ENCODE assay signal across 18 mouse cellular contexts in genomic region chr10:69160877-69161276, GRCm38 (mm10). TPM values are rescaled to one million over a fixed set of nuclear protein-coding genes. Genes with fewer than 3 reads are reported as not detected.
DNase-seq lines count a peak whose midpoint lies in the region; ATAC-seq and TF ChIP-seq lines count a peak whose summit lies in the region.
"Had no signal": no experiment of that assay in that cellular context is flagged by ENCODE, and none has a peak within 500 bp of the region (broad histone marks: within the 10 kb centered on the region; RNA-seq: fewer than 3 reads in every experiment).

No protein-coding gene starts in this region.

- no peak overlapping the region for H3K4me2 ChIP-seq in liver, embryonic 16.5 days (ENCODE audit: low read depth, low read length)
- no peak overlapping the region for H3K4me2 ChIP-seq in kidney, postnatal 0 days (ENCODE audit: low read length)
- no peak overlapping the region for H3K4me2 ChIP-seq in forebrain, embryonic 11.5 days (ENCODE audit: low read depth, low read length, severe bottlenecking)
- H3K4me2 ChIP-seq in hindbrain, embryonic 13.5 days = no peak overlapping the region
- H3K4me2 ChIP-seq: embryonic facial prominence, embryonic 13.5 days; midbrain, embryonic 15.5 days had no signal

- intact Hi-C loops in heart, postnatal 25 days (cut with DNase I) = no loop called here

- no peak for TF ChIP-seq CTCF in kidney, postnatal 0 days (IDR thresholded peaks at IDR 0.05; ENCODE audit: low read depth)

- no peak overlapping the region for H3K9ac ChIP-seq in liver, embryonic 16.5 days (ENCODE audit: low read depth, low read length)
- no peak overlapping the region for H3K9ac ChIP-seq in kidney, postnatal 0 days (ENCODE audit: low read depth, low read length)
- no peak overlapping the region for H3K9ac ChIP-seq in forebrain, embryonic 11.5 days (ENCODE audit: low read length)
- no peak overlapping the region for H3K9ac ChIP-seq in hindbrain, embryonic 13.5 days
- H3K9ac ChIP-seq: embryonic facial prominence, embryonic 13.5 days; forebrain, postnatal 0 days; liver, embryonic 14.5 days; midbrain, embryonic 15.5 days had no signal

- peak; percentile 80; the same call in 1 of the 2 replicates for ATAC-seq in liver, embryonic 16.5 days (ENCODE audit: low read depth)
- peak; percentile 96 for ATAC-seq in kidney, postnatal 0 days (replicated peaks; ENCODE audit: low FRiP score, low read depth)
- no peak for ATAC-seq in forebrain, embryonic 11.5 days (replicated peaks; ENCODE audit: low FRiP score)
- ATAC-seq in hindbrain, embryonic 13.5 days (ENCODE audit: low FRiP score) = no peak
- ATAC-seq: forebrain, postnatal 0 days; midbrain, embryonic 15.5 days had no signal

- WGBS in liver, embryonic 16.5 days (ENCODE audit: insufficient replicate concordance) = 43% methylated on average over 2 of the region's 2 CpGs
- 62% methylated on average over 2 of the region's 2 CpGs for WGBS in kidney, postnatal 0 days
- WGBS in forebrain, embryonic 11.5 days = 90% methylated on average over 2 of the region's 2 CpGs
- 94% methylated on average over 2 of the region's 2 CpGs for WGBS in hindbrain, embryonic 13.5 days

- no peak overlapping the region for H3K4me3 ChIP-seq in liver, embryonic 16.5 days (ENCODE audit: low read depth, low read length)
- H3K4me3 ChIP-seq in kidney, postnatal 0 days (replicated peaks; ENCODE audit: low read depth, low read length) = no peak overlapping the region
- no peak overlapping the region for H3K4me3 ChIP-seq in forebrain, embryonic 11.5 days (ENCODE audit: low read depth, low read length)
- H3K4me3 ChIP-seq in hindbrain, embryonic 13.5 days = no peak overlapping the region
- H3K4me3 ChIP-seq: embryonic facial prominence, embryonic 13.5 days; gastrocnemius, adult 2 months; hindbrain, embryonic 10.5 days; megakaryocyte, embryonic 14.5 days; midbrain, embryonic 15.5 days had no signal

- no peak for DNase-seq in liver
- DNase-seq in kidney, postnatal 0 days (ENCODE audit: low spot score) = peak; percentile 29
- DNase-seq in thymus, postnatal 0 days (ENCODE audit: low spot score) = peak; percentile 74
- DNase-seq in heart, postnatal 25 days (ENCODE audit: low spot score) = no peak
- DNase-seq in forebrain, embryonic 11.5 days (ENCODE audit: low spot score) = no peak
- DNase-seq: cerebellum, adult 9-10 months; forebrain, postnatal 0 days; gastrocnemius, adult 2 months; heart, adult 11 months; lung, postnatal 14 days had no signal

- H3K27ac ChIP-seq in liver, embryonic 16.5 days (ENCODE audit: low read length) = no peak overlapping the region
- peak overlapping the region; percentile 57 for H3K27ac ChIP-seq in kidney, postnatal 0 days
- no peak overlapping the region for H3K27ac ChIP-seq in forebrain, embryonic 11.5 days (ENCODE audit: low read depth, low read length)
- H3K27ac ChIP-seq in hindbrain, embryonic 13.5 days = no peak overlapping the region
- H3K27ac ChIP-seq: embryonic facial prominence, embryonic 13.5 days; gastrocnemius, adult 2 months; hindbrain, embryonic 10.5 days; liver, embryonic 14.5 days; midbrain, embryonic 15.5 days had no signal

- H3K36me3 ChIP-seq in liver, embryonic 16.5 days (ENCODE audit: control insufficient read depth, insufficient read depth) = no peaks in the 10 kb centered on the region
- H3K36me3 ChIP-seq in kidney, postnatal 0 days (ENCODE audit: insufficient read depth, low read length) = no peaks in the 10 kb centered on the region
- H3K36me3 ChIP-seq in forebrain, embryonic 11.5 days (ENCODE audit: control insufficient read depth, insufficient read depth, low read length) = no peaks in the 10 kb centered on the region
- no peaks in the 10 kb centered on the region for H3K36me3 ChIP-seq in hindbrain, embryonic 13.5 days
- H3K36me3 ChIP-seq: embryonic facial prominence, embryonic 13.5 days; hindbrain, embryonic 10.5 days; midbrain, embryonic 15.5 days had no signal

- H3K27me3 ChIP-seq in liver, embryonic 16.5 days (ENCODE audit: control insufficient read depth, insufficient read depth, low read depth, low read length) = no peaks in the 10 kb centered on the region
- H3K27me3 ChIP-seq in kidney, postnatal 0 days (ENCODE audit: insufficient read depth, low read length) = no peaks in the 10 kb centered on the region
- no peaks in the 10 kb centered on the region for H3K27me3 ChIP-seq in forebrain, embryonic 11.5 days (ENCODE audit: control insufficient read depth, insufficient read depth, low read length)
- no peaks in the 10 kb centered on the region for H3K27me3 ChIP-seq in hindbrain, embryonic 13.5 days
- H3K27me3 ChIP-seq: embryonic facial prominence, embryonic 13.5 days; megakaryocyte, embryonic 14.5 days; midbrain, embryonic 15.5 days had no signal

- H3K9me3 ChIP-seq in liver, embryonic 16.5 days (replicated peaks; ENCODE audit: control insufficient read depth, low read length) = no peaks in the 10 kb centered on the region
- no peaks in the 10 kb centered on the region for H3K9me3 ChIP-seq in kidney, postnatal 0 days (replicated peaks; ENCODE audit: low read length)
- H3K9me3 ChIP-seq in forebrain, embryonic 11.5 days (ENCODE audit: control insufficient read depth, low read length) = no peaks in the 10 kb centered on the region; the same call in 1 of the 2 replicates
- H3K9me3 ChIP-seq in hindbrain, embryonic 13.5 days = 0 out of 2 replicates have a peak, but pooled peaks cover 3% of the 10 kb centered on the region
- H3K9me3 ChIP-seq: embryonic facial prominence, embryonic 13.5 days; megakaryocyte, embryonic 14.5 days; midbrain, embryonic 15.5 days had no signal

- H3K4me1 ChIP-seq in liver, embryonic 16.5 days (ENCODE audit: control insufficient read depth, low read depth, low read length) = no peaks in the 10 kb centered on the region
- no peaks in the 10 kb centered on the region for H3K4me1 ChIP-seq in kidney, postnatal 0 days (replicated peaks; ENCODE audit: insufficient read depth, low read length)
- H3K4me1 ChIP-seq in forebrain, embryonic 11.5 days (replicated peaks; ENCODE audit: control insufficient read depth, insufficient read depth, low read length) = no peaks in the 10 kb centered on the region
- H3K4me1 ChIP-seq in hindbrain, embryonic 13.5 days (replicated peaks) = no peaks in the 10 kb centered on the region
- H3K4me1 ChIP-seq: hindbrain, embryonic 10.5 days; megakaryocyte, embryonic 14.5 days; midbrain, embryonic 15.5 days had no signal

RNA-seq across cellular contexts. Expression of gene Rhobtb1, which starts 9.6 kb away (rescaled TPM):
- 15.7 and 19.6 TPM in 2 replicates for polyA plus RNA-seq in liver, embryonic 16.5 days (2015; fragmentation: Nextera tagmentation; extraction: Ambion mirVana)
- 23.3 and 24.6 TPM in 2 replicates for polyA plus RNA-seq in kidney, postnatal 0 days (2015; fragmentation: Nextera tagmentation; extraction: Ambion mirVana)
- polyA plus RNA-seq in thymus, postnatal 0 days (2015; fragmentation: Nextera tagmentation; extraction: Ambion mirVana) = 3.4 and 4.9 TPM in 2 replicates
- 100 to 1,000 TPM; 113 to 183 TPM for total RNA-seq in heart, postnatal 25 days (2021)
- polyA plus RNA-seq in forebrain, embryonic 11.5 days (2014; fragmentation: Nextera tagmentation; extraction: Ambion mirVana) = 13.8 and 15.6 TPM in 2 replicates
- 17.4 and 20.6 TPM in 2 replicates for polyA plus RNA-seq in hindbrain, embryonic 13.5 days (2015; fragmentation: Nextera tagmentation; extraction: Ambion mirVana)
- total RNA-seq: MEL had no signal

RNA-seq across cellular contexts. Expression of gene A930033H14Rik, which starts 52.0 kb away (rescaled TPM):
- polyA plus RNA-seq in liver, embryonic 16.5 days (2015; fragmentation: Nextera tagmentation; extraction: Ambion mirVana) = 0.44 and 0.47 TPM in 2 replicates
- polyA plus RNA-seq in kidney, postnatal 0 days (2015; fragmentation: Nextera tagmentation; extraction: Ambion mirVana) = 2.3 and 2.9 TPM in 2 replicates
- polyA plus RNA-seq in thymus, postnatal 0 days (2015; fragmentation: Nextera tagmentation; extraction: Ambion mirVana) = 0.36 TPM in 2 replicates
- 1 to 10 TPM in 1 of 2 experiments, under 1 TPM in 1; 0.92 to 1.8 TPM for total RNA-seq in heart, postnatal 25 days (2021)
- polyA plus RNA-seq in forebrain, embryonic 11.5 days (2014; fragmentation: Nextera tagmentation; extraction: Ambion mirVana) = 1.4 and 1.9 TPM in 2 replicates
- polyA plus RNA-seq in hindbrain, embryonic 13.5 days (2015; fragmentation: Nextera tagmentation; extraction: Ambion mirVana) = 1.4 TPM in 2 replicates
- total RNA-seq: MEL had no signal

Comparison
In these comparisons a context has a peak if more than half of its experiments do, and no peak if none do; other contexts are left out.
1. ATAC-seq: peak in liver, embryonic 16.5 days (single experiment) and kidney, postnatal 0 days (single experiment); none in forebrain, embryonic 11.5 days (single experiment) and hindbrain, embryonic 13.5 days (single experiment).
2. DNase-seq: peak in kidney, postnatal 0 days (single experiment) and thymus, postnatal 0 days (single experiment); none in liver (single experiment), heart, postnatal 25 days (single experiment) and forebrain, embryonic 11.5 days (single experiment).